Mouse (Mus musculus) heart, postnatal 0 days (tissue): ENCODE data around the gene Utp15.

ENCODE experiments used
- CTCF ChIP-seq: IDR thresholded peaks from 2 replicates; pipeline ENCODE4 v1.5.1; 2016; ENCODE audit warnings: antibody characterized with exemption, control low read depth, low read depth
- EP300 ChIP-seq: IDR thresholded peaks from 2 replicates; pipeline ENCODE4 v1.6.1; 2016; ENCODE audit warnings: antibody characterized with exemption, low read depth

DNA sequence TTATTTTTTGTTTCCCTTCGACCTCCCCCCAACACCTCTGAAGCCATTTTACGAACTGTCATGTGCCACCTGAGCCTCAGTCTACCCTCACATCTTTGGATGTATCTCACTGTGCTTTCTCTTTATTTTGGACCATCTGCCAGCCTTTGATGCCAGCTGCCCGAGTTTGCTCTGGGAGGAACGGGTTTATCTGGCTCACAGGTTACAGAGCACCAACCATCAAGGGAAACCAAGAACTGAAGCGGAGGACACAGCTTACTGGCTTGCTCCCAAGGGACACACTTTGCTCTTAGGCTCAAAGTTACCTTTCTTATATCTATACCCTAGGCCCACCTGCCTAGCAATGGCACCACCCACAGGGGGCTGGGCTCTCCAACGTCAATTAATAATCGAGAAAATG, 17.5 kb downstream of the Utp15 start:
- TF ChIP-seq CTCF = no peak
- TF ChIP-seq EP300 = no peak
